Mouse (Mus musculus) MEL (cell line): ENCODE results near the gene Gins1. TPM values are rescaled to one million over a fixed set of nuclear protein-coding genes. Genes with fewer than 3 reads are reported as not detected.
A peak's percentile ranks its signal among the peaks of the same experiment; 100 is the strongest.

Experiments
- DNase-seq: peaks from one replicate; pipeline ENCODE4 v3.0.0; 2011; ENCODE audit warnings: low read depth, low spot score
- H3K27ac ChIP-seq: 2 replicates; pipeline ENCODE4 v1.5.1; 2012; ENCODE audit warnings: low read depth, mild to moderate bottlenecking, control low read depth, low read length, moderate library complexity; ENCODE audit not compliant: control insufficient read depth
- H3K27me3 ChIP-seq, 2 experiments: fragments of 150-350 bp in 1 of 2; sonication (generic) in 1 of 2; 2 replicates each; pipeline ENCODE4 v1.6.1; 2012; ENCODE audit warnings: low read length in 2 of 2, mild to moderate bottlenecking in 2 of 2, improper control_type of control experiment in 1 of 2, moderate library complexity in 1 of 2; ENCODE audit not compliant: insufficient read depth in 2 of 2, control insufficient read depth in 1 of 2
- H3K36me3 ChIP-seq, 2 experiments: 2 replicates each; pipeline ENCODE4 v1.6.1; 2012 to 2014; ENCODE audit warnings: low read length in 2 of 2, improper control_type of control experiment in 1 of 2, inconsistent platforms in 1 of 2, mild to moderate bottlenecking in 1 of 2; ENCODE audit not compliant: insufficient read depth in 2 of 2, control insufficient read depth in 1 of 2
- H3K4me1 ChIP-seq, 2 experiments: fragments of 150-350 bp in 1 of 2; sonication (generic) in 1 of 2; 2 replicates each; pipeline ENCODE4 v1.6.1; 2012; ENCODE audit warnings: low read length in 2 of 2, improper control_type of control experiment in 1 of 2, mild to moderate bottlenecking in 1 of 2; ENCODE audit not compliant: insufficient read depth in 2 of 2, control insufficient read depth in 1 of 2
- H3K4me3 ChIP-seq, 2 experiments: fragments of 150-350 bp in 1 of 2; sonication (generic) in 1 of 2; 2 replicates each; pipeline ENCODE4 v1.5.1; 2012; ENCODE audit warnings: low read depth in 2 of 2, low read length in 2 of 2, mild to moderate bottlenecking in 2 of 2, moderate library complexity in 2 of 2, control low read depth in 1 of 2, improper control_type of control experiment in 1 of 2; ENCODE audit not compliant: control insufficient read depth in 1 of 2, insufficient read depth in 1 of 2
- H3K79me2 ChIP-seq: 2 replicates; pipeline ENCODE4 v1.6.1; 2012; ENCODE audit warnings: mild to moderate bottlenecking, low read length, moderate library complexity; ENCODE audit not compliant: control insufficient read depth, poor library complexity, insufficient read depth
- H3K9ac ChIP-seq: 2 replicates; pipeline ENCODE4 v1.6.1; 2012; ENCODE audit warnings: low read depth, mild to moderate bottlenecking, control low read depth, low read length, moderate library complexity; ENCODE audit not compliant: control insufficient read depth, poor library complexity, severe bottlenecking
- H3K9me3 ChIP-seq: fragments of 150-350 bp; sonication (generic); replicated peaks from 2 replicates; pipeline ENCODE4 v1.6.1; 2012; ENCODE audit warnings: mild to moderate bottlenecking, low read length, improper control_type of control experiment, moderate library complexity; ENCODE audit not compliant: insufficient read depth
- BHLHE40 ChIP-seq: IDR thresholded peaks from 2 replicates; pipeline ENCODE4 v1.6.1; 2012; ENCODE audit warnings: low read depth, mild to moderate bottlenecking, inconsistent platforms, low read length, improper control_type of control experiment, borderline replicate concordance
- CTCF ChIP-seq, 3 experiments: IDR thresholded peaks in 2 of 3; conservative IDR thresholded peaks in 1 of 3; 2 replicates each; pipeline ENCODE4 v1.5.1; 2011 to 2012; ENCODE audit warnings: low read length in 3 of 3, low read depth in 2 of 3, mild to moderate bottlenecking in 2 of 3, improper control_type of control experiment in 1 of 3, inconsistent platforms in 1 of 3, mixed read lengths in 1 of 3, moderate library complexity in 1 of 3; ENCODE audit not compliant: control insufficient read depth in 1 of 3, insufficient read depth in 1 of 3, poor library complexity in 1 of 3, severe bottlenecking in 1 of 3
- E2F4 ChIP-seq: IDR thresholded peaks from 2 replicates; pipeline ENCODE4 v1.6.1; 2011; ENCODE audit warnings: low read depth, low read length, improper control_type of control experiment, borderline replicate concordance
- ELF1 ChIP-seq: IDR thresholded peaks from 2 replicates; pipeline ENCODE4 v1.6.1; 2014; ENCODE audit warnings: low read depth, mild to moderate bottlenecking, inconsistent platforms, low read length, improper control_type of control experiment, moderate library complexity
- EP300 ChIP-seq, 2 experiments: IDR thresholded peaks; 2 replicates each; pipeline ENCODE4 v1.6.1; 2011; ENCODE audit warnings: improper control_type of control experiment in 2 of 2, low read length in 2 of 2, low read depth in 1 of 2, mild to moderate bottlenecking in 1 of 2
- ETS1 ChIP-seq: IDR thresholded peaks from 2 replicates; pipeline ENCODE4 v1.6.1; 2012; ENCODE audit warnings: low read depth, mild to moderate bottlenecking, inconsistent platforms, low read length, improper control_type of control experiment, moderate library complexity
- GATA1 ChIP-seq: IDR thresholded peaks from 2 replicates; pipeline ENCODE4 v1.6.1; 2011; ENCODE audit warnings: low read depth, low read length, improper control_type of control experiment
- HCFC1 ChIP-seq: IDR thresholded peaks from 2 replicates; pipeline ENCODE4 v1.6.1; 2012; ENCODE audit warnings: low read depth, mild to moderate bottlenecking, inconsistent platforms, low read length, improper control_type of control experiment, moderate library complexity
- MAX ChIP-seq: IDR thresholded peaks from 2 replicates; pipeline ENCODE4 v1.6.1; 2011; ENCODE audit warnings: low read length, improper control_type of control experiment
- MXI1 ChIP-seq: IDR thresholded peaks from 2 replicates; pipeline ENCODE4 v1.6.1; 2011; ENCODE audit warnings: mild to moderate bottlenecking, low read depth, low read length, improper control_type of control experiment
- MYB ChIP-seq: IDR thresholded peaks from 2 replicates; pipeline ENCODE4 v1.6.1; 2011; ENCODE audit warnings: mild to moderate bottlenecking, low read depth, low read length, improper control_type of control experiment
- MYC ChIP-seq: IDR thresholded peaks from 2 replicates; pipeline ENCODE4 v1.6.1; 2011; ENCODE audit warnings: low read depth, mild to moderate bottlenecking, low read length, improper control_type of control experiment, moderate library complexity
- NELFE ChIP-seq: IDR thresholded peaks from 2 replicates; pipeline ENCODE4 v1.6.1; 2011; ENCODE audit warnings: low read depth, low read length, improper control_type of control experiment
- POLR2AphosphoS5 ChIP-seq: IDR thresholded peaks from 2 replicates; pipeline ENCODE4 v1.6.1; 2012; ENCODE audit warnings: low read depth, borderline replicate concordance, mild to moderate bottlenecking, inconsistent platforms, low read length, moderate library complexity, mixed read lengths
- RAD21 ChIP-seq: IDR thresholded peaks from 2 replicates; pipeline ENCODE4 v1.6.1; 2011; ENCODE audit warnings: mild to moderate bottlenecking, low read depth, low read length, improper control_type of control experiment
- RCOR1 ChIP-seq: IDR thresholded peaks from 2 replicates; pipeline ENCODE4 v1.6.1; 2012; ENCODE audit warnings: low read depth, mild to moderate bottlenecking, inconsistent platforms, low read length, improper control_type of control experiment
- SMC3 ChIP-seq: IDR thresholded peaks from 2 replicates; pipeline ENCODE4 v1.6.1; 2011; ENCODE audit warnings: low read depth, low read length, improper control_type of control experiment
- TAL1 ChIP-seq: IDR thresholded peaks from 2 replicates; pipeline ENCODE4 v1.6.1; 2012; ENCODE audit warnings: mild to moderate bottlenecking, inconsistent platforms, low read length, moderate library complexity, mixed read lengths
- TCF12 ChIP-seq: IDR thresholded peaks from 2 replicates; pipeline ENCODE4 v1.6.1; 2014; ENCODE audit warnings: low read depth, mild to moderate bottlenecking, inconsistent platforms, low read length, improper control_type of control experiment, moderate library complexity
- UBTF ChIP-seq: IDR thresholded peaks from 2 replicates; pipeline ENCODE4 v1.6.1; 2012; ENCODE audit warnings: low read depth, mild to moderate bottlenecking, inconsistent platforms, low read length, improper control_type of control experiment, moderate library complexity, borderline replicate concordance; ENCODE audit not compliant: insufficient read depth
- USF1 ChIP-seq: IDR thresholded peaks from 2 replicates; pipeline ENCODE4 v1.6.1; 2014; ENCODE audit warnings: low read depth, mild to moderate bottlenecking, inconsistent platforms, low read length, improper control_type of control experiment, moderate library complexity
- USF2 ChIP-seq, 2 experiments: IDR thresholded peaks; 2 replicates each; pipeline ENCODE4 v1.6.1; 2011 to 2012; ENCODE audit warnings: improper control_type of control experiment in 2 of 2, low read length in 2 of 2, borderline replicate concordance in 1 of 2, inconsistent platforms in 1 of 2, low read depth in 1 of 2, mild to moderate bottlenecking in 1 of 2; ENCODE audit not compliant: insufficient read depth in 1 of 2
- ZC3H11A ChIP-seq: IDR thresholded peaks from 2 replicates; pipeline ENCODE4 v1.6.1; 2012; ENCODE audit warnings: low read depth, mild to moderate bottlenecking, inconsistent platforms, low read length, improper control_type of control experiment
- ZMIZ1 ChIP-seq: IDR thresholded peaks from 2 replicates; pipeline ENCODE4 v1.6.1; 2012; ENCODE audit warnings: low read depth, mild to moderate bottlenecking, inconsistent platforms, low read length, improper control_type of control experiment, moderate library complexity
- ZNF384 ChIP-seq: IDR thresholded peaks from 2 replicates; pipeline ENCODE4 v1.6.1; 2012; ENCODE audit warnings: low read depth, mild to moderate bottlenecking, inconsistent platforms, low read length, improper control_type of control experiment
- polyA plus RNA-seq, 2 experiments: library from polyadenylated mRNA; stranded (reverse) in 1 of 2; unstranded in 1 of 2; fragments of >175 nt in 1 of 2; fragments of >200 nt in 1 of 2; gene quantifications; 2 replicates each; pipeline versions ENCODE4 v1.2.1 to v1.2.4; 2012; ENCODE audit warnings: low replicate concordance in 2 of 2, low read depth in 1 of 2; ENCODE audit not compliant: insufficient read length in 2 of 2, insufficient read depth in 1 of 2, missing spikeins in 1 of 2
- total RNA-seq: library from RNA; depleted of rRNA; stranded (reverse); fragments of 300-350 nt; gene quantifications from 2 replicates; pipeline ENCODE4 v1.2.3, GENCODE M21; 2012

Gins1 gene
- total and polyA plus RNA-seq, 3 experiments, result 64.8 to 68.7 TPM; not detected in 1

DNA sequence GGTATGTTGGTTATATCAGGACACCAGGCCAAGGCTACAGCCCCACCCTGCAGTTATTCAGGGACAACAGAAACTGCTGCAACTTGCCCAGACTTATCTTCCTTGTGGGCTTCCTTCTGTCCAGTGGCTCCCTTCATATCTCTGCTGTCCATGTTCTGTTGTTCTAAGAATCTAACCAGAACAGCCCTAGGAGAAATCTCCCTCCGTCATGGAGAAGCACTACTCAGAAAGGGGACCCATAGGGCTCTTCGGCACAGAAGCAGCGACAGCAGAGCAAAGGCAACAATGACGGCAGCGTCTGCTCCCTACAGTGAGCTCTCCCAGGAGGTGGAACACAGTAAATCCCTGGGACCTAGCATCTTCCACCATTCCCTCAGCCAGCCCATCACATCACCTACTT is 71.7 kb downstream of the Gins1 start:
- H3K36me3 ChIP-seq, result peaks cover 0 to 21% of the 10 kb centered on the region in 2 experiments; a peak in 3 of 4 replicates
- no peaks in the 10 kb centered on the region for H3K79me2 ChIP-seq
- H3K9ac ChIP-seq, result no peak overlapping the region
- no peaks in the 10 kb centered on the region for H3K27me3 ChIP-seq
- peak; percentile 77 for TF ChIP-seq TAL1
- no peak for TF ChIP-seq USF2 (IDR thresholded peaks at IDR 0.05; ENCODE audit: borderline replicate concordance in 1 of 2, insufficient read depth in 1 of 2, low read depth in 1 of 2, low read length in 2 of 2)
- TF ChIP-seq UBTF, result no peak
- TF ChIP-seq HCFC1, result no peak
- no peak for TF ChIP-seq E2F4
- TF ChIP-seq BHLHE40, result no peak
- TF ChIP-seq NELFE, result no peak
- peak; percentile 45; the same call in 1 of the 2 replicates for TF ChIP-seq GATA1
- no peak for TF ChIP-seq RAD21
- TF ChIP-seq MXI1, result no peak
- TF ChIP-seq CTCF (IDR thresholded peaks at IDR 0.05 in 2 of 3, conservative IDR thresholded peaks at IDR 0.05 in 1 of 3; ENCODE audit: control insufficient read depth in 1 of 3, insufficient read depth in 1 of 3, low read depth in 2 of 3, low read length in 3 of 3, poor library complexity in 1 of 3, severe bottlenecking in 1 of 3), result no peak
- TF ChIP-seq ZMIZ1, result no peak
- TF ChIP-seq MYB, result no peak
- no peak for TF ChIP-seq ELF1
- TF ChIP-seq RCOR1, result no peak
- no peak for TF ChIP-seq ZC3H11A
- no peak for TF ChIP-seq POLR2AphosphoS5
- peak; percentile 62; the same call in 1 of the 2 replicates for TF ChIP-seq TCF12
- TF ChIP-seq ETS1, result 0 out of 2 replicates have a peak, but pooled peaks have one; percentile 15
- TF ChIP-seq MYC, result no peak
- TF ChIP-seq ZNF384, result no peak
- TF ChIP-seq USF1, result no peak
- TF ChIP-seq MAX, result no peak
- no peak for TF ChIP-seq SMC3
- TF ChIP-seq EP300 (IDR thresholded peaks at IDR 0.05; ENCODE audit: low read depth in 1 of 2, low read length in 2 of 2), result peak; percentile 23 to 72; a peak in 3 of 4 replicates
- TF ChIP-seq, all 39 proteins: peak for 5
- H3K27ac ChIP-seq, result no peak overlapping the region
- no peaks in the 10 kb centered on the region for H3K9me3 ChIP-seq
- DNase-seq, result peak; percentile 26
- peaks cover 11 to 12% of the 10 kb centered on the region in 2 experiments for H3K4me1 ChIP-seq
- no peak overlapping the region for H3K4me3 ChIP-seq
